Mouse (Mus musculus): ENCODE results near the gene Rhoh.

DNA sequence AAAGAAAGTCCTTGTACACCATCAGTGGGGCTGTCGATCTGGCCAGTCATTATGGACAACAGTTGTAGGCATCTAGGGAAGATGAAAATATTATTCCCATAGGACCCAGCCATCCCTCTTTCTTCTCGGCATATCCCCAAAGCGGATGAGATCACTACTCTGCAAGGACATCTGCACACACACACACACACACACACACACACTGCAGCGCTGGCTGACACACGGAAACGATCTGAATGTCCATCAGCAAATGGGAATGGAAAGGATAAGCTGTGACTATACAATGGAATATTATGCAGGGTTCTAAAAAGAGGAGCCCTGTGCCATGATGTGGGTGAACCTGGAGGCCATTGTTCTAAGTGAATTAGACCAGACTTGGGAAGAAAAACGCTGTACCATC is 13.4 kb upstream of the Rhoh start:
- TF ChIP-seq USF2 (conservative IDR thresholded peaks at IDR 0.05; ENCODE audit: low read depth, low read length) (no peak), IRF4 (IDR thresholded peaks at IDR 0.05; ENCODE audit: low read depth, low read length) (no peak), POLR2A (IDR thresholded peaks at IDR 0.05; ENCODE audit: low read depth, low read length) (no peak), SMC3 (IDR thresholded peaks at IDR 0.05; ENCODE audit: low read depth, low read length) (no peak), CHD1 (IDR thresholded peaks at IDR 0.05; ENCODE audit: low read depth, low read length) (no peak), CTCF (conservative IDR thresholded peaks at IDR 0.05 in 1 of 2, IDR thresholded peaks at IDR 0.05 in 1 of 2; ENCODE audit: low read depth in 2 of 2, low read length in 2 of 2) (no peak), USF1 (IDR thresholded peaks at IDR 0.05; ENCODE audit: low read depth, low read length) (no peak), RCOR1 (conservative IDR thresholded peaks at IDR 0.05; ENCODE audit: low read depth, low read length) (no peak), MAX (IDR thresholded peaks at IDR 0.05; ENCODE audit: low read length) (no peak)

All from CH12.LX (cell line).